Mouse (Mus musculus) monocyte, adult 59 days (primary cell): ENCODE measurements around the gene Gm44579. TPM values are rescaled to one million over a fixed set of nuclear protein-coding genes. Genes with fewer than 3 reads are reported as not detected.

Source experiments
- total RNA-seq, 2 experiments: library from RNA; stranded (reverse); gene quantifications; one replicate each; pipeline ENCODE4 v1.2.4; 2023

Gene Gm44579
- total RNA-seq: not detected

GRCm38 (mm10) chr15:98220877-98221276 is at the start of gene Gm44579, which contains the start of gene Olfr287:
Gene Gm44579 (minus strand): TSS chr15:98220977.
Gene Olfr287 (minus strand): TSS chr15:98221056.

GRCm38 (mm10) chr15:98257193-98257592 is 36.4 kb upstream of the Gm44579 start, which contains the start of gene H1fnt:
Gene H1fnt (minus strand): TSS chr15:98257293.

GRCm38 (mm10) chr15:98234350-98234749 is 13.6 kb upstream of the Gm44579 start, which contains the start of gene Olfr286:
Gene Olfr286 (minus strand): TSS chr15:98234450.

GRCm38 (mm10) chr15:98195442-98195841 is 25.3 kb downstream of the Gm44579 start, which contains the start of gene Olfr288:
Gene Olfr288 (minus strand): TSS chr15:98195542.

GRCm38 (mm10) chr15:98166963-98167644 is 53.7 kb downstream of the Gm44579 start, which contains the start of gene Ccdc184:
Gene Ccdc184 (plus strand): TSS chr15:98167158.

GRCm38 (mm10) chr15:98165525-98165924 is 55.3 kb downstream of the Gm44579 start, which contains the start of gene Asb8:
Gene Asb8 (minus strand): TSS chr15:98165625.

Other genes with a start within 250 kb of the Gm44579 start
- gene Col2a1, start 216.3 kb downstream of the Gm44579 start, total RNA-seq: under 1 TPM in 1 of 2 experiments, not detected in 1; 0.15 TPM
- gene Pfkm, start 128.4 kb downstream of the Gm44579 start, total RNA-seq: 1 to 10 TPM; 5.6 to 6.6 TPM
- gene Senp1, start 127.2 kb downstream of the Gm44579 start, total RNA-seq: 10 to 100 TPM; 37.6 to 39.5 TPM
- gene Asb8, start 55.4 kb downstream of the Gm44579 start, total RNA-seq: 10 to 100 TPM; 23.3 to 23.4 TPM
- gene Ccdc184, start 53.8 kb downstream of the Gm44579 start, total RNA-seq: not detected
- not detected for gene Olfr288, start 25.4 kb downstream of the Gm44579 start, total RNA-seq
- not detected for gene Olfr287, start 79 bp upstream of the Gm44579 start, total RNA-seq
- not detected for gene Olfr286, start 13.5 kb upstream of the Gm44579 start, total RNA-seq
- gene H1fnt, start 36.3 kb upstream of the Gm44579 start, total RNA-seq: not detected
- gene Zfp641, start 75.2 kb upstream of the Gm44579 start, total RNA-seq: under 1 TPM; 0.16 to 0.30 TPM
- not detected for gene Olfr285, start 96.4 kb upstream of the Gm44579 start, total RNA-seq
- not detected for gene Olfr284, start 120.0 kb upstream of the Gm44579 start, total RNA-seq
- not detected for gene Olfr283, start 160.0 kb upstream of the Gm44579 start, total RNA-seq
- gene Olfr282, start 210.2 kb upstream of the Gm44579 start, total RNA-seq: not detected
- gene Olfr281, start 231.6 kb upstream of the Gm44579 start, total RNA-seq: not detected
- gene OR5BS1P, start 248.9 kb upstream of the Gm44579 start, total RNA-seq: not detected